Mouse (Mus musculus): ENCODE measurements around the gene Cdc42se1.

DNA sequence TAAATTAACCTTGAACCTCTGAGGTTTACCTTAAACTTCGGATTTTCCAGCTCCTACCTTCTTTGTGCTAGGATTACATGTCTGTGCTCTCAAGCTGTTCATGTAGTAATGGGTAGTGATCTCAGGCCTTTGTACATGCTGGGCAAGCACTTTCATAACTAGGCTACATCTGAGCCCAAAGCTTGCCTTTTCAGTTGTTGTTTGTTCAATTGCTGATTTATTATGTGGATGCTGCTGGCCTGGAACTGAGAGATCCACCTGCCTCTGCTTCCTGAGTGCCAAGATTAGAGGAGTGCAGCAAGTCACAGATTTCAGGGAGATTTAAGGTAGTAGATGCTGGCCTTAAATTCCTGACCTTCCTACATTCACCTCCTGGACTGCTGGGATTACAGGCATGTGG, 29.4 kb upstream of the Cdc42se1 start:
- no peak for TF ChIP-seq ZC3H11A (IDR thresholded peaks at IDR 0.05; ENCODE audit: low read depth, low read length)
- TF ChIP-seq NELFE (IDR thresholded peaks at IDR 0.05; ENCODE audit: low read depth, low read length), result no peak
- TF ChIP-seq MXI1 (IDR thresholded peaks at IDR 0.05; ENCODE audit: low read depth, low read length), result no peak
